Mouse (Mus musculus) cerebellum, adult 2 months (tissue): Measurements from ENCODE around the gene Sf3a2. TPM values are rescaled to one million over a fixed set of nuclear protein-coding genes. Genes with fewer than 3 reads are reported as not detected.

Source experiments
- DNase-seq, 2 experiments: peaks; one replicate each; pipeline ENCODE4 v3.0.0; 2021
- H3K27ac ChIP-seq: fragments of 200-500 bp; 2 replicates; pipeline ENCODE4 v1.5.1; 2012; ENCODE audit warnings: low read length, control low read depth, inconsistent platforms; ENCODE audit not compliant: insufficient read depth
- H3K27me3 ChIP-seq: fragments of 200-500 bp; 2 replicates; pipeline ENCODE4 v1.6.1; 2012; ENCODE audit warnings: inconsistent platforms, mild to moderate bottlenecking, low read length, moderate library complexity; ENCODE audit not compliant: control insufficient read depth, insufficient read depth
- H3K4me1 ChIP-seq: fragments of 200-500 bp; 2 replicates; pipeline ENCODE4 v1.6.1; 2011; ENCODE audit warnings: low read length; ENCODE audit not compliant: control insufficient read depth, insufficient read depth
- H3K4me3 ChIP-seq: fragments of 200-500 bp; replicated peaks from 2 replicates; pipeline ENCODE3; 2011; ENCODE audit warnings: mild to moderate bottlenecking, low read depth, low read length, control low read depth; ENCODE audit not compliant: insufficient read depth
- CTCF ChIP-seq: fragments of 200-500 bp; IDR thresholded peaks from 2 replicates; pipeline ENCODE4 v1.5.1; 2011; ENCODE audit warnings: low read depth, mild to moderate bottlenecking, control low read depth, low read length, moderate library complexity, borderline replicate concordance; ENCODE audit not compliant: insufficient read depth
- POLR2A ChIP-seq: fragments of 200-500 bp; IDR thresholded peaks from 2 replicates; pipeline ENCODE4 v1.6.1; 2011; ENCODE audit warnings: low read length, control low read depth, borderline replicate concordance; ENCODE audit not compliant: insufficient read depth
- WGBS: fragments of 180-500 bp; shearing (Covaris S2); methylation state at CpG from one replicate; pipeline ENCODE4 v1.1.7; 2018; 5-methylcytosine and 5-hydroxymethylcytosine counted together
- polyA plus RNA-seq: library from polyadenylated mRNA; depleted of rRNA; stranded (reverse); fragments of >200 nt; gene quantifications from 2 replicates; pipeline ENCODE4 v1.2.3, GENCODE M21; 2012

The Sf3a2 gene
- polyA plus RNA-seq, 1 experiment, result 52.0 TPM

DNA sequence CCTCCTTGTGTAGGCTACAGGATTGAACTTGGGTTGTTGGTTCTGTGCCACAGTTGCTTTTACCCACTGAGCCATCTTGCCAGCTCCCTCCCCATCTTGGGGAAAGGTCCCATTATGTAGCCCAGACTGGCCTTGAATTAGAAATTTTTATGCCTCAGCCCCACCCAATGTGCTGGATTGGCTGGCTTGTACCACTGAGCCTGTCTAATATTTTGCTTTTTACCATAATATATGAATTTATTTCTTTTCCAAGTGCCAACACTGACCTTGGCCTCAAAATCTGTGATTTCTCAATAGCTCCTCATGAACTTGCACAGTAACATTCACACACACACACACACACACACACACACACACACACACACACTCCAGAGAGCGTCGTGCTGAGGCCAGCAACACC lies 32.3 kb upstream of the Sf3a2 start:
- TF ChIP-seq CTCF (no peak), POLR2A (no peak)
- Histone ChIP-seq H3K27me3 (no peaks in the 10 kb centered on the region), H3K27ac (peak overlapping the region; percentile 33; the same call in 1 of the 2 replicates), H3K4me1 (peaks cover 41% of the 10 kb centered on the region), H3K4me3 (no peak overlapping the region)
- no peak for DNase-seq
- 66% methylated on average over 2 of the region's 2 CpGs for WGBS

DNA sequence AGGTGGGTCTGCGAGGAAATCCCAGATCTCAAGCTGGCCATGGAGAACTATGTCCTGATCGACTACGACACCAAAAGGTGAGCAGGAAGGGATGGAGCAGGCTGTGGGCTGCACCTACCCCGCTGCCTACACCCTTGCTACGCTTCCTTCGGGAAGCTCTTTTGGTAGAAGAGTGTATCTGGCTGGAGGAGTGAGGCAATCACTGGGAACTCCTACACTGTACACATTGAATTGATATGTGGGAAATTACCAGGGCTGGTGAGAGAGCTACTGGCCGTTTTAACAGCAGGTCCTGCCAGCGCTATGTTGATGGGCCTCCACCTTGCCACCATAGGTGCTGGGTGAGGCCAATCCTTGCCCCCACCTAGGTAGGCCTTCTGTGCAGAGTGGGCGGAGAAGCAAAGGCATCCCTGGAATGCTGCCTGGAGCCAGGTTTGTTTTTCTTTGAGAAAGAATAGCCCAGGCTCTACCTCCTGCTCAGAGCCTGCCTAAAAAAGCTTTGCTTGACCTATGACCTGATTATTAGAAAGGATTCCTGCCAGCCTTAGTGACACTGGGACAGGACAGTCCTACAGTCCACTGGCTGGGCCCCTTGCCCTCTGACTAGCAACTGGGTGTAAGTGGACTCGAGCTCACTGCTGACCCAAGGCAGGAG lies 31.7 kb upstream of the Sf3a2 start:
- H3K27ac ChIP-seq, result peak overlapping the region; percentile 33; the same call in 1 of the 2 replicates
- no peaks in the 10 kb centered on the region for H3K27me3 ChIP-seq
- H3K4me3 ChIP-seq, result no peak overlapping the region
- 48% methylated on average over 10 of the region's 10 CpGs for WGBS
- TF ChIP-seq CTCF (no peak), POLR2A (no peak)
- DNase-seq, result peak; percentile 51 to 59
- peaks cover 36% of the 10 kb centered on the region for H3K4me1 ChIP-seq

DNA sequence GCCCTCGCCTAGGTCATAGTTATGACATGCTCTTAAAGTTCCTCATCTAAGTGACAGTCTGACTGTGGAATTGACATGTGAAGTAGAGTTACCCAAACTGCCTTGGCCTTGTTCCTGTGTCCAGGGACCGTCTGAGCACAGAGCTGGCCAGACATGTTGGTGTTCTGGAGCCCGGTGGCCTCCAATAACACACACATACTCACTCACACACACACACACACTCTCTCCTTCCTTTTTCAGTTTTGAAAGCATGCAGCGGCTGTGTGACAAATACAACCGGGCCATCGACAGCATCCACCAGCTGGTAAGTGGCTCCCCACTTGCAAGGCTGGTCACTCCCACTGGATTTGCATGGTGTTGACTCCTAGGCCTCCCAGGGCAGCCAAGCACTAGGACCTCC lies 29.6 kb upstream of the Sf3a2 start:
- H3K4me3 ChIP-seq, result no peak overlapping the region
- no peak for DNase-seq
- TF ChIP-seq CTCF (no peak), POLR2A (no peak)
- H3K4me1 ChIP-seq, result peaks cover 42% of the 10 kb centered on the region
- WGBS, result 60% methylated on average over 6 of the region's 6 CpGs
- no peak overlapping the region for H3K27ac ChIP-seq
- no peaks in the 10 kb centered on the region for H3K27me3 ChIP-seq

DNA sequence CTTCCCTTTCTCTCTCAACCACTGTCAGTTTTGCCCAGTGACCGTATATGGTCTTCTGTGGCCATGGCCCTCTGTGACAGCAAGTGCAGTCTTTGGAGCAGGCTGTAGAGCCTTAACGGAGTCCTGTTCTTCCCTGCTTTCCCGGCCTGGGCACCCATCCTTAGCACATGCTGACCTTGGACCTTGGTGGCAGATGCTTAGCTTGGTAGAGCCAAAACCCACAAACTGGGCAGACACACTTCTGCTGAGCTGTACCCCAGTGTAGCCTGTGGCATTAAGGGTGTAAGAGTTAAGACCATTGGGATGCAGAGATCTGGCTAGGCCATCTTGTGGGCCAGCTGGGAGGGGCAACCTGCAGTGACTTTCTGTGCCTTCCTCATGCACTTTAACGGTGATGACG lies 24.2 kb upstream of the Sf3a2 start:
- no peak overlapping the region for H3K4me3 ChIP-seq
- H3K27me3 ChIP-seq, result no peaks in the 10 kb centered on the region
- H3K4me1 ChIP-seq, result peaks cover 61% of the 10 kb centered on the region
- H3K27ac ChIP-seq, result peak overlapping the region; percentile 92
- no peak for DNase-seq
- no peak for TF ChIP-seq POLR2A
- no peak for TF ChIP-seq CTCF
- 20% methylated on average over 5 of the region's 5 CpGs for WGBS

DNA sequence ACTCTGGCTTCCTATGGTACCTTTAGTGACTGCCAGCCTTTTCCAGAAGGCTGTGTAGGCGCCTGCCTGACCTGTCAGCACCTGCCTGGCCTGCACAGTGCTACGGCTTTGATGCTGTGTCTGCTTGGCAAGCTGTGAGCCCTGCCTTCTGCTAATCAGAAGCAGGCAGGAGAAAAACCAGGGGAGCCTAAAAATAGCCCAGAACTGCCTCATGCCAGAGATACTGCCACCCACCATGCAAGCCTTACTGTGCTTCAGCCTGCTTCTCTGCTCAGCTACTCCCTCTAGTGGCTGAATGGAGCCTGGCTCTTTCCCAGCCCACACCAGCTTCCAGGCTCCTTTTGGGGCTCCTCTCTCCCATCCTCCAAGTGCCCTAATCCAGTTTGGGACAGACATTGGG lies 23.4 kb upstream of the Sf3a2 start:
- H3K27ac ChIP-seq, result peak overlapping the region; percentile 92
- 2% methylated on average over 2 of the region's 2 CpGs for WGBS
- TF ChIP-seq CTCF (peak; percentile 96), POLR2A (peak; percentile 26; the same call in 1 of the 2 replicates)
- no peaks in the 10 kb centered on the region for H3K27me3 ChIP-seq
- peak; percentile 96 to 98 for DNase-seq
- H3K4me1 ChIP-seq, result peaks cover 61% of the 10 kb centered on the region
- H3K4me3 ChIP-seq, result no peak overlapping the region

DNA sequence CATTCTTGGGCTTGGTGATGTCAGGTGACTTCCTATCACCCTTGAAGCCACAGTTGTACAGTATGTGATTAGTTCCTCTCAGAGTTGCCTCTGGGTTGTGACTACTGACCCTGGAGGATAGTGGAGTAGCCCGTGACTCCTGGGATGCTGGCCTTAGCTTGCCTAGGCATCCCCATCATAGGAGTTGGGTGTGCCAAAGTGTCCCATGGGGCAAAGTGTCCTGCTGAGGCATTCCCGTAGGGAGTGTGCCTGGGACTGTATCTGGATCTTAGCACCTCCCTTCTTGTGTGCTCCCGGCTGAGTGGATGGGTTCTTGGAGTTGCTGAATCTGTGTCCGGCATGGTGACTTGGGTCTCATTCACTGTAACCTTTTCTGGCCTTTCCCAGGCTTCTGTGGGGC lies 23.0 kb upstream of the Sf3a2 start:
- Histone ChIP-seq H3K4me1 (peaks cover 61% of the 10 kb centered on the region), H3K4me3 (no peak overlapping the region), H3K27me3 (no peaks in the 10 kb centered on the region), H3K27ac (peak overlapping the region; percentile 86)
- no peak for TF ChIP-seq CTCF
- no peak for DNase-seq
- WGBS, result 27% methylated on average over 4 of the region's 4 CpGs

DNA sequence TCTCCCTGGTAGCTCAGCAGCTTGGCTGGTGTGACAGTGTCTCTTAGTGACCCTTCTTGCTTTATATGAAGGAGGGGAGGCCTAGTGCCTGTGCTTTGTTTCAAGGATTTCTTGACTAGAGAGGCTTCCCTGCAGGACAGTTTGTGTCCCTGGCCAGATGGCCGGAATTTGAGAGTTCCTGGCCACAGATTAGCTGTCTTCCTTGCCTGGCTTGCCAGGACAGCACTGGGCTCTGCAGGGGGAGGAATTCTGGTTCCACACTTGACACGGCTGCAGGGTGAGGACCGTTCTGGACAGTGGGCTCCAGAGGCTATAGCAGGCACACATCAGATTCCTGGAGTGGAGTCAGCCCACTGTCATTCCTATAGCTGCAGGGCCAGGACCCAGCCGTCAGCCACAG lies 22.3 kb upstream of the Sf3a2 start:
- H3K27me3 ChIP-seq, result no peaks in the 10 kb centered on the region
- 9% methylated on average over 4 of the region's 4 CpGs for WGBS
- peak; percentile 84 to 91 for DNase-seq
- peak overlapping the region; percentile 86 for H3K27ac ChIP-seq
- TF ChIP-seq CTCF, result no peak
- TF ChIP-seq POLR2A, result no peak
- peak overlapping the region; percentile 9 for H3K4me3 ChIP-seq
- peaks cover 61% of the 10 kb centered on the region for H3K4me1 ChIP-seq

DNA sequence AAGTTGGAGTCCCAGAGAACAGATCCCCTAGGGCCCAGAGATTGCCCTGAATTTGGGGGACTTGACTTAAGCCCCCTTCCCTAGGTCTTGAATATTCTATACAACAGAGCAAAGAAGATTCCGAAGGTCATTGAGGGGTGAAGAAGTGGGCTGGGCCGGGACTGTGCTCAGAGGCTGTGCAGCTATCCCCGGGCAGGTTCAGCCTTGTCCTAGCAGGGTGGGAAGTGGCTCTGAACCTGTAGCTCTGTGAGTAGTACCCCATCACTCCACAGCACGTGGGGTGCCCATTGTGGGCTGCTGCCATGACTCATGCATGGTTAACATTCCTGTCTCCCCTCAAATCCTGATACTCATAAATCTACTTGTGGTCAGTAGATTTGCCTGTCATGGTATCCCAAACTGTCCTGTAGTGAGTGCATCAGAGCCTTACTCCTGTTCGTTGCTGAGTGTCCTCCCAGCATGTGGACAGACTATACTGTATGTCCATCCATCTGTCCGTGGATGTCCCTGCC lies 21.6 kb upstream of the Sf3a2 start:
- no peak for TF ChIP-seq CTCF
- no peak for TF ChIP-seq POLR2A
- WGBS, result 54% methylated on average over 6 of the region's 6 CpGs
- Histone ChIP-seq H3K27me3 (no peaks in the 10 kb centered on the region), H3K4me3 (no peak overlapping the region), H3K27ac (peak overlapping the region; percentile 86), H3K4me1 (peaks cover 61% of the 10 kb centered on the region)
- DNase-seq, result peak in 1 of 2 experiments; percentile 31
